Mouse (Mus musculus): ENCODE data around the gene Rtkn2.
"Not testable (repeated sequence)": the region's sequence is repeated elsewhere in the genome, so short reads cannot be mapped to it uniquely, and the experiment has no call there.

Rtkn2 gene

GRCm38 (mm10) chr10:68072626-68073025 is 93.3 kb downstream of the Rtkn2 start:
- DNase-seq (ENCODE audit: extremely low read depth, low read depth, low spot score), result no peak

- no peak for DNase-seq (ENCODE audit: extremely low read depth, low read depth, low spot score)
Measured at GRCm38 (mm10) chr10:68074291-68074690, 94.9 kb downstream of the Rtkn2 start.

GRCm38 (mm10) chr10:68075181-68075580 is 95.8 kb downstream of the Rtkn2 start:
- no peak for DNase-seq (ENCODE audit: extremely low read depth, low read depth, low spot score)

GRCm38 (mm10) chr10:68078708-68079107 is 99.3 kb downstream of the Rtkn2 start:
- DNase-seq (ENCODE audit: extremely low read depth, low read depth, low spot score), result no peak

GRCm38 (mm10) chr10:68079910-68080670 is 100.7 kb downstream of the Rtkn2 start:
- no peak for DNase-seq (ENCODE audit: extremely low read depth, low read depth, low spot score)

- no peak for DNase-seq (ENCODE audit: extremely low read depth, low read depth, low spot score)
Measured at GRCm38 (mm10) chr10:68081712-68082111, 102.3 kb downstream of the Rtkn2 start.

- DNase-seq (ENCODE audit: extremely low read depth, low read depth, low spot score), result no peak
Measured at GRCm38 (mm10) chr10:68085574-68085973, 106.2 kb downstream of the Rtkn2 start.

GRCm38 (mm10) chr10:68086973-68087372 is 107.6 kb downstream of the Rtkn2 start:
- DNase-seq (ENCODE audit: extremely low read depth, low read depth, low spot score), result no peak

- DNase-seq (ENCODE audit: extremely low read depth, low read depth, low spot score), result no peak
Measured at GRCm38 (mm10) chr10:68087722-68088121, 108.4 kb downstream of the Rtkn2 start.

GRCm38 (mm10) chr10:68089435-68090196 is 110.2 kb downstream of the Rtkn2 start:
- DNase-seq (ENCODE audit: extremely low read depth, low read depth, low spot score), result no peak

GRCm38 (mm10) chr10:68090197-68090535 is 110.8 kb downstream of the Rtkn2 start:
- no peak for DNase-seq (ENCODE audit: extremely low read depth, low read depth, low spot score)

- DNase-seq (ENCODE audit: extremely low read depth, low read depth, low spot score), result no peak
Measured at GRCm38 (mm10) chr10:68090544-68090943, 111.2 kb downstream of the Rtkn2 start.

GRCm38 (mm10) chr10:68091011-68091410 is 111.6 kb downstream of the Rtkn2 start:
- DNase-seq (ENCODE audit: extremely low read depth, low read depth, low spot score), result no peak

- DNase-seq (ENCODE audit: extremely low read depth, low read depth, low spot score), result no peak
Measured at GRCm38 (mm10) chr10:68091840-68092239, 112.5 kb downstream of the Rtkn2 start.

GRCm38 (mm10) chr10:68093496-68093895 is 114.1 kb downstream of the Rtkn2 start:
- no peak for DNase-seq (ENCODE audit: extremely low read depth, low read depth, low spot score)

- no peak for DNase-seq (ENCODE audit: extremely low read depth, low read depth, low spot score)
Measured at GRCm38 (mm10) chr10:68095136-68095535, 115.8 kb downstream of the Rtkn2 start.

GRCm38 (mm10) chr10:68096395-68096794 is 117.0 kb downstream of the Rtkn2 start:
- DNase-seq (ENCODE audit: extremely low read depth, low read depth, low spot score), result no peak

- DNase-seq (ENCODE audit: extremely low read depth, low read depth, low spot score), result no peak
Measured at GRCm38 (mm10) chr10:68097821-68098675, 118.7 kb downstream of the Rtkn2 start.

GRCm38 (mm10) chr10:68099801-68100200 is 120.4 kb downstream of the Rtkn2 start:
- not testable (repeated sequence) for DNase-seq (ENCODE audit: extremely low read depth, low read depth, low spot score)

GRCm38 (mm10) chr10:68100506-68100905 is 121.1 kb downstream of the Rtkn2 start:
- no peak for DNase-seq (ENCODE audit: extremely low read depth, low read depth, low spot score)

- peak; percentile 71 for DNase-seq (ENCODE audit: extremely low read depth, low read depth, low spot score)
Measured at GRCm38 (mm10) chr10:68101251-68101650, 121.9 kb downstream of the Rtkn2 start.

Data from fat pad, adult 2 months (tissue).